Mouse (Mus musculus): ENCODE results near the gene Srrm4.

DNA sequence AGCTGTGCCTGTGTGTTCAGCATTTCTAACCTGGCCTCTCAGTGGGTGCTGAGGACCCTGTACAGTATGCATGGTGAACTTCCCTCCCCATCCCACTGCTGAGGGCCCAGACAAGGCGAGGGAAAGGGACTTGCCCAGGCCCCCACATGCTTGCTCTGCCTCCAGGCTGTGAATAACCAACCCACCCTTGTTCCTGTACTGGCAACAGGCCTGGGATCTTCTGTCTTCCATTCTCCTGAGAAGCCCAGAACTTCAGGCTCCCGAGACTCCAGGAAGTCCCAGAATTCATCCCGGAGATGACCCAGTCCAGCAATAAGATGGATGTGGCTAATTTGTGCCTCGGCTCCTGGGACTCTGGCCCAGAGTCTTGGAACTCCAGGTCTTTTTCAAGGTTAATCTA, 105.5 kb downstream of the Srrm4 start:
- no peak for TF ChIP-seq TAL1 (IDR thresholded peaks at IDR 0.05; ENCODE audit: low read length)
- no peak for TF ChIP-seq GATA1 (IDR thresholded peaks at IDR 0.05; ENCODE audit: low read length)
